Mouse (Mus musculus): ENCODE measurements around the gene Cyb5d2.

Cyb5d2 gene

DNA sequence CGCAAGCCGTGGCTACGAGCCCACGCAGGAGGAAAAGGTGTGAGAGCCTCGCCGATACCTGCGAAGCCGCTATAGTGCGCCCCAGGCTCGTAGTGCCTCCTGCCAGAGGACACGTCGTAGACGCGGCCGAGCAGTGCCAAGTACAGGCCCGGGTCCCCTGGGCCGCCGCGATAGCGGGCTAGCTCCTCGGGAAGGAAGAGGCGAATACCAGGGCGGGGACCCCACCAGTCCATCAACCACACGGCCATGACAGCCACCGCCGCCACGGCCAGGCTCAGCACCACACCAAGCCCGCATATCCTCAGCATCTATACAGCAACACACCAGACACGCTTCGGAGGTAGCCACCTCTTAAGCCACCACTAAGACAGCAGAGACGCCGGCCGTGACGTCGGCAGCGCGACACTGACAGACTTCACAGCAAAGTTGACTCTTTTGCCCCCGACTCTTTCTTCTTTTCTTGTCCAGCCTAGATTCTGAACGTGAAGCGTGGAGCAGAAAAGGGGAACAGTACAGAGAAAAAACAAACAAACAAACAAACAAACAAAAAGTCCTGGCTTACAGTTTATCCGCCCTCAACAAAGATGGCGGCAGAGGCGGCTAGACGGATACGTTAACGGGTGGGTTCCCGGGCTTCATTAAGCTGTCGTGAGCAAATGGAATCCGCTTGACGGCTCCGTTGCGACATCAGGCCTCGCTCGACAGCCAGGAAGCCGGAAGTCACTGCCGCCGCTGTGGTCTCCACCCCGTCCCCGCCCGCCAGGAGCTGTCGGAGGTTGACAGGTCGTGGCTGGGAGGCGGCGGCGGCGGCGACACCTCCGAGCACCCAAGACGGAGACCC, at the start of gene Cyb5d2, which contains the start of gene Zzef1:
Gene Cyb5d2 (minus strand): TSS at position 688 of the 841 bp plus-strand sequence.
Gene Zzef1 (plus strand): TSS at position 772 of the 841 bp plus-strand sequence.
- peak; percentile 98 for DNase-seq (ENCODE audit: low read depth, low spot score)

DNA sequence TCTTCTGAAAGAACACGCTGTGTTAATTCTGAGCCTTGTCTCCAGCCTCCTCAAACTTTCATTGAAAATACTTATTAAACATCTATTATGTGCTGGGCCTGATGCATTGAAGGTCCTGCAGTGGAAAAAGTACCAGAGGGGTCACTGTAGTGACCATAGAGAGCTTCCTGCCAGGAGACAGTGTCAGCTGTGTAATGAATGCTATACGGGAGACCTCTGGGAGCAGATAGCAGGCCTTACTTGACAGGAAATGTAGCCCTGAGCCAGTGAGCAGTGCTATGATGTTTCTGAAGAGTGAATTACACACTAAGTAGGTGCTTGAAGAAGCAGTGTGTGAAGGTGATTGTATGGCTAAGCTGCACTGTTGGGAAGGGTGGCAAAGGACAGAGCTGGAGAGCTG, 49.6 kb upstream of the Cyb5d2 start:
- DNase-seq (ENCODE audit: low read depth, low spot score): no peak

DNA sequence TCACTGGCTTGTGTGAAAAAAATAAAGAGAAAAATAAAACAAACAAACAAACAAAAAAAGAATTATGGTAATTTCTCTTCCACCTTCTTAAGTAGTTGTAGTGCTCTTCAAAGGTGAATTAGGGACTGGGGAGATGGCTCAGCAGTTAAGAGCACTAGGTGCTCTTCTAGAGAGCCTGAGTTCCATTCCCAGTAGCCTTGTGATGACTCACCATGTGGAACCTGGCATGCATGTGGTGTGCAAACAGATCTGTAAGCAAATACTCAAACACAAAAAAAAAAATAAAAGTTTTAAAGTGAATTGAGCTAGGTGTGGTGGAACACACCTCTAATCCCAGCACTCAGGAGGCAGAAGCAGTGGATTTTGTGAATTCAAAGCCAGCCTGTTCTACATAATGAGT, 47.6 kb upstream of the Cyb5d2 start:
- DNase-seq (ENCODE audit: low read depth, low spot score): no peak

DNA sequence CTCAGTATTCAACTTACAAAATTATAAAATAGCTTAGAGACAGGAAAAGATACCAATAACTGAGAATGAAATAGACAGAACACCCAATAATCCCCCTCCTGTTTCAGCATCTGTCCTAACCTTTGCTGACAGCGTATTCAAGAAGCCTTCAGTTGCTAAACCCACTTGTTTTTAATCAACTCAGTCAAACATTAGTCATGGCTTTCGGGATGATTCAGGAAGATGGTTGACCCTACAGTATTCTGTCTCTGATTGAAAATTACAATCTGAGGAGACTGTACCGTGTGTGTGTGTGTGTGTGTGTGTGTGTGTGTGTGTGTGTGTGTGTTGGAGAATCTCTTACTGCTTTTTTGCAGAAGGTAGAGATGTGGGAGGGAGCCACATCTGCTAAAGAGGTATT, 46.8 kb upstream of the Cyb5d2 start:
- no peak for DNase-seq (ENCODE audit: low read depth, low spot score)

DNA sequence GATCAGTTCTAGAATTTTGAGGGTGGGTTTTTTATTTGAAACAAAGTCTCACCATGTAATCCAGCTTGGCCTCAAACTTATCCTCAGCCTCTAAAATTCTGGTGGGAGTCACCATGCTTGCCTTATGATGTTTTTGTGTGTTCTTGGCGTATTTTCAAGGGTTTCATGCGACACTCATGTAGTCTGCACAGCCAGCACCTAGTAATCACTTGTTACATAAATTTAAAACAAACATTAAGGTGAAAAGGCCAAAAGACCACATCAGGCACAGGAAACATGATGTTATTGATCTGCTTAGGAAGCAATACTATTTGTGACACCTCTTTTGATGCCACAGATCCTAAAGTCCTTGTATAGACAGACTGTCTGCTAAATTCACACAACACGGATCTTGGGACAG, 33.9 kb upstream of the Cyb5d2 start:
- no peak for DNase-seq (ENCODE audit: low read depth, low spot score)

DNA sequence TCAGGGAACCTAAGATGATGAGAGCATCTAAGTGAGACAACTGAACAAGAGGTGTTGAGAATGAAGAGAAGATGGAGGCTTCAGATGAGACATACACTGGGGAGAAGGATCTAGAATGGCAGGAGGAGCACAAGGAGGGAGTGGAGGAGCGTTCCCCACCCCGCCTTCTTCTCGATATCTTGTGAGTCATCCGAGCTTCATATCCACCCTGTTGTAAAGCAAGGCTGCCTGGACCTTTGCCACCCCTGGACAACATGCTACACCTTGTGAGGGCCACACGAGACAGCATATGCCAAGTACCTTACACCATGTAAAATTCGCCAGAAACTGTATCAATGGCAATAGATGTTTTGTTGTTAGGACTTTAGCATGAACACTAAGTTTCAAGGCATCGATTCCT, 25.1 kb upstream of the Cyb5d2 start:
- no peak for DNase-seq (ENCODE audit: low read depth, low spot score)

DNA sequence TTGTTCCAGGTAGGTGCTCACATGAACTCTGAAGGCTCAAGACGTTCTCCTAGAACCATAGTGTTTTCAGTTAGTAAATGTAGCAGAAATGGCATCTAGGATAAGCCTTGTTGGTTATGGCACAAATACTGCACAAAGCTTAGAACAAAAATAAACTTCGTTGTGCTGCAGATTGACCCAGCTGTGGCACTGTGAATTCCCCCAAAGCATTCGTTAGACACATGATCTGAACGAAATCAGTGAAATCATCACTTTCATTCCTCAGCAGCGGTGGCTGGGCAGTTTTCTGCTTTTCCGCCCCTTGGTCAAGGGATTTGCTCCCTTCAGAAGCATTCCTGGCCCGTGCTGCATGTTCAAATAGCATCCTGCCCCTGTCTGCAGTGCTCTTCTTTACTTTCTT, 22.1 kb upstream of the Cyb5d2 start:
- no peak for DNase-seq (ENCODE audit: low read depth, low spot score)

DNA sequence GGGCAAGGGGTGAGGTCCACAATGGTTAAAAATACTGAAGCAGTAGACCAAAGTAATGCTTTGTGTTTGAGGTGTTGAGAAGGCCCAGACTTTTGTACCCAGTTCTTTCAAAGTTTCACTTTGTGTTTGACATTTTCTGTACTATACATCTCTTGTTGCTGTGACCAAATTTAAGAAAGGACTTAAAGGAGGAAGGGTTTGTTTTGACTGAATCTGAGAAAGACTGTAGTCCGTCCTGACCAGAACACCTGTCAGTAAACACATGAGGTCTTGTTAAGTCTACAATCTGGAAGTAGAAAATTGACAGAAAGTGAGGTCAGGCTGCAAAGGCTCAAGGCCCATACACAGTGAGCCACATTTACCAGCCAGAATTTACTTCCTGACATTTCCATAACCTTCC, 20.9 kb upstream of the Cyb5d2 start:
- DNase-seq (ENCODE audit: low read depth, low spot score): no peak

DNA sequence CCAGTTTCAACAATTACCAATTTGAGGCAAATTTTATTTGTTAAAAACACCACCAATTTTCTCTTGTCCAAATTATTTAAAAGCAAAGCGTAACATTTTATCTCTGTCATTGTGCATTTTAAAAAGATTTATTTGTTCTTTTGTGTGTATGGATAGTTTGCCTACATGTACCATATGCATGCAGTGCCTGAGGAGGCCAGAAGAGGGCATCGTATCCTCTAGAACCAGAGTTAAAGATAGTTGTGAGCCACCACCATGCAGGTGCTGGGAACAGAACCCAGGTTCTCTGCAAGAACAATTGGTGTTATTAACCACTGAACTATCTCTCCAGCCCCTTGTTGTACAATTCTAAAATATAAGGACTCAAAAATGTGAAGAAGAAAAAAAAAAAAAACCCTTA, 18.2 kb upstream of the Cyb5d2 start:
- DNase-seq (ENCODE audit: low read depth, low spot score): peak; percentile 57

DNA sequence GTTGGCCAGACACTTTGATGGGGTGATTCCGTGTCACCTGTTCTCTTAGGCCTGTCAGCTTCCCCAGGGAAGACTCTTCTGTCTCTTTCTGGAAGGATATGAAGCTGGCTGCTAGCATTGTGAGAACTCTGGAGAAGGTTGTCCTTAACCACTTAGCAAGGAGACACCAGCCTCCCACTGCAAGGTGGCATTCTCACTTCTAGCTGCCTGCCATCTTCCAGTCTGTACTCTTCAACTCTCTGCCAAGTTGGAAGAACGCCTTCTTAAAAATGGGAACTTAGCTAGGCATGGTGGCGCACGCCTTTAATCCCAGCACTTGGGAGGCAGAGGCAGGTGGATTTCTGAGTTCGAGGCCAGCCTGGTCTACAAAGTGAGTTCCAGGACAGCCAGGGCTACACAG, 17.7 kb upstream of the Cyb5d2 start:
- no peak for DNase-seq (ENCODE audit: low read depth, low spot score)

DNA sequence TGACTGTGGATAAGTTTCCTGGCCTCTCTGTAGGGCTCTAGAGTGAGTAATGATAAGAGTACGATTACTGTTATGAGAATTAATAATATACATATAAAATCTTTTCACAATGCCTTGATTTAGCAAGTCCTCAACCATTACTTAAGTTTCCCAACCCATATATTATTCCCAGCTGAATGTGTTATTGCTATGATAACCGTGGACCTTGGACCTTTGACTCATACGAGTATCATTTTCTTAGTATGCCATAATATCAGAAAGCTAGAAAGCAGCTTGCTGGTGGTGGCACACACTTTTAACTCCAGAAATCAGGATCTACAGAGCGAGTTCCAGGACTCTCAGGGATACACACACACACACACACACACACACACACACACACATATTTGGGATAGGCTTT, 12.1 kb upstream of the Cyb5d2 start:
- DNase-seq (ENCODE audit: low read depth, low spot score): no peak

DNA sequence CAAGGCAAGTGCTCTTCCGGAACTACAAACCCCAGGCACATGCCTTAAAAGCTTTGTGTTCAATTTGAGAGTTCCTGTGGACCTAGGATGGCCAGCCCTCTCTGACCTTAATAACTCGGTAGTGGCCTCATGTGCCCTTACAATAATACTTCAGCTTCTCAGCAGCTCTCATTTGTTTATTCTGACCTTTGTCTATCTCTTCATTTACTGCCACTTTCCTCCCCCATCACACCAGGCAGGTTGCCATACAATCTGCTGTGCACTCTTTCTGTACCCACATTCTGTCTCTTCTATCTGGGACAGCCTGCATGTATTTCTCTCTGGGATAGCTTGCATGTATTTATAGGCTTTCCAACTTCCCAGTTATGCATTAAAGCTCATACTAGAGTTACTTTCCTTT, 10.6 kb upstream of the Cyb5d2 start:
- no peak for DNase-seq (ENCODE audit: low read depth, low spot score)

DNA sequence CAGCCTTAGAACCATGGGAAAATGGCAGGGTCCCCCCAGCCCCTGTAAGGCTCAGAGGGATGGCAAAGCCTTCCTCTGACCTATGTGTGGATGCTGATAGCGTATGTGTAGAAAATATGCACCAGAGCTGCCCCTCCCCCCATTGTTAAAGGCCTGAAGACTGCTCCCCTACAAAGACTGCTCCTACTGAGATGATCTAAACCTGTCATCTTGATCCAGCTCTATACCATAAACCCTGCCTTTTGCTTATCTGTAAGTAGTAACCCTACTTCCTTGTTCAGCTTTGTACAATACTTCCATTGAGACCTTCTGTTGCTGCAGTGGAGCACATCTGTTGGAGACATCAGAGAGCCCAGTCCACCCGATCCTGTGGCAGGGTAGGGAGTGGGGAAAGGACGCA, 9.3 kb upstream of the Cyb5d2 start:
- DNase-seq (ENCODE audit: low read depth, low spot score): no peak

DNA sequence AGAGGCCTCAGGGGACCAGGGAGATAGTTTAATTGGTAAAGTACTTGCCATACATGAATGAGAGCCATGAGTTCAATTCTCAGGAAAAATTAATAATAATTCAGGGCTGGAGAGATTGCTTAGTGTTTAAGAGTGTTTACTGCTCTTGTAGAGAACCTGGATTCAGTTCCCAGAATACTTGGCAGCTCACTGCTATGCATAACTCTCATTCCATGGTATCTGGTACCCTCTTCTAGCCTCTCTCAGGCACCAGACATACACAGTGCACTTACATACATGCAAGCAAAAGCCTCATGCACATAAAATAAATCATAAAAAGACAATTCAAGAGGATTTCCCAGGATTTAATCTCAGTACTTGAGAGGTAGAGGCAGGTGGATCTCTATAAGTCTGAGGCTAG, 8.6 kb upstream of the Cyb5d2 start:
- no peak for DNase-seq (ENCODE audit: low read depth, low spot score)

DNA sequence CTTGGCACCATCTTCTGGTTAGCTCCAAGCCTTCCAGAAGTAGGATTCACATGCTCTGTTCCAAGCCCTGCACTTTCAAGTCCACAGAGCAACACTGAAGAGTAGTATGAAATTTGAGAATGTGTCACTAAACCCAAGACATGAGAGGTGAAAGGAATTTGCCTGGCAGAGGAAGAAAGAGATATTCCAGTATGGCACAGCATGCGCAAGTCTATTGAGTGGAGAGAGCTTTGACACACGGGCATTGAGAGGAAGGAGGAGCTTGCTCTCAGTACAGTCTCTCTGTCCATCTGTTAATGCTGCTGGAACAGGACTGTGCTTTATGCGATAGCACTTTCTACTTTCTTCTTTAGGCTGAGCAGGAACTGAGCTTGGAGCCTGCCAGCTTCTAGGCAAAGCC, 7.1 kb upstream of the Cyb5d2 start:
- no peak for DNase-seq (ENCODE audit: low read depth, low spot score)

DNA sequence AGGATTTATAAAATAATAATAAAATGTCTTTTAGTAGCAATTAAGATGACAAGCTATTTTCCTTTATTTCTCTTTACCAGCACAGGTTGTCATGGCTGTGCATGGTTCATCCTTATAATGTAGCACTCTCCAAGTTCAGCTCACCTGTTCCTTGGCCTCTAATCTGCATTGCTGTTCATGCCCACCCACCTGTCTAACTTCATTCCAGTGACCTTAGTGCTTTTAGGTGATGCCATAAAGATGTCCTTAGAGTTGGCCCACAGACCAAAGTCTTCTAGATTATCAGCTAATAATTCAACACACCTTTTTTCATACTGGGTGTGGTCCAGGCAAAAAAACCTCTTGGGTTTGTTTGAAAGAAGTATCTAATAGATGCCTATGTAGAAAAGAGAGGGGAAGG, 5.2 kb upstream of the Cyb5d2 start:
- no peak for DNase-seq (ENCODE audit: low read depth, low spot score)

DNA sequence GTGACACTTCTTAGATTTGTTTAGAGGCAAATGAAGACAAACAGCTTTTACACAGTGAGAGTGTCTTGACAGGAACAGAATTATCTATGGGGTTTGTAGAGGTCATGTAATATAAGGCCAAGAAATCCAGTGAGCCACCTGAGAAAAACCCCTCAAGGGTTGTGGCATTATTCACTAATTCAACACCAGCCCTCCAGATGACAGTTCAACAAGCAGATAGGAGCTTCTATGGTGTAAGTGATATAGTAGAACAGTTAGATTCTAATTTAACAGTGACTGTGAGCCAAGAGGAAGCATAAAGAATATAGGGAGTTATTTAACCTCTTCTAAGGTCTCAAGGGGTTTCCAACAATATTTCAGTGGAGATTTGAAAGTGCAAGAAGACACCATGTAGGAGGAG, 2.2 kb upstream of the Cyb5d2 start:
- no peak for DNase-seq (ENCODE audit: low read depth, low spot score)

DNA sequence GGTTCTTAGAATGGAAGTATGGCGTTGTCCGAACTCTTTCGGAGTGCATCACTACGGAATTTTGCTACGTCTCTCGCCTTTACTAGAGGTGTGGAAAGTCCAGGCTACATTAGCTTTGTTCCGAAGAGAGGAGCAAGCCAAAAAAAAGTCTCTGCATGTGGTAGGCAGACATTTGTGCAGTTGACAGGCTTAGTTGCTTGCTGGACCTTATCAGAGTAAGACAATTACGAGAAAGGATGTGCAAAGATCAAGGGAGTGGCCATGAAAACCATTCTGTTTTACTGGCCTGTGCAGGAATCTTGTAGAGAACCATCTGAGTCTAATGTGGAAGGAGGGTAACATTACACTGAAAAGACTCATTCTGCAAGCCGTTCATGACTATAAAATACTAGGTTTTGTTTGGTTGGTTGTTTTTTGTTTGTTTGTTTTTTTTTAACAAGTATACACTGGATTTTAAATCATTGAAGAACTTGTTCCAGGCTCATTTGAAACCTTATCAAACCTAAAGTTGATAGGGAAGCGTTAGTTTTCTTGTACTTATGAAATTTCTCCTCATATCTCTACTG, 914 bp upstream of the Cyb5d2 start:
- no peak for DNase-seq (ENCODE audit: low read depth, low spot score)

DNA sequence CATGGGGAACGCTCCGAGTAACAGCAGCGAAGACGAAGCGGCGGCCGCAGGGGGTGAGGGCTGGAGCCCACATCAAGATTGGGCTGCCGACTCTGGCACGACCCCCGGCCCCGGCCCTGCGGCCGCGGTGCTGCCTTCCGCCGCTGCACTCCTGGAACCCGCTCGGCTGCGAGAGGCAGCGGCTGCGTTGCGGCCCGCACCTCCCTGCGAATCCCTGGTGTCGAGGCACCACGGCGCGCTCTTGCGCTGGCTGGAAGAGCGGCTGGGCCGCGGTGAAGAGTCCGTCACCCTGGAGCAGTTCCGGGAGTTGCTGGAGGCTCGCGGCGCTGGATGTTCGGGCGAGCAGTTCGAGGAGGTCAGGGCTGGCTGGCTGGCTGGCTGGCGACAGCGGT, 350 bp upstream of the Cyb5d2 start:
- no peak for DNase-seq (ENCODE audit: low read depth, low spot score)

DNA sequence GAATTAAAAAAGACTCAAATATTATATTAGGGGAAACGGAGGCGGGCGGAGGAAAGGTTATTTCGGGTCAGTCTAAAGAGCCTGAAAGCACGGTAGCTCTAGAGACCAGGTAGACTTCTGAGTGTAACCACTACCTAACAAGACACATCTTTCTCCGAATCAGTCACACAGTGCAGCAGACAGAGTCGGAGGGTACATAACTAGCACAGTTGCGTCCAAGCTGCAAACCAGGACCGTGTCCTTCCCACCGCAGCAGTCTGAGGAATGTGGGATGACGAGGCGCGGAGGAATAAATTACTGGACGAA, 840 bp downstream of the Cyb5d2 start:
- DNase-seq (ENCODE audit: low read depth, low spot score): no peak

DNA sequence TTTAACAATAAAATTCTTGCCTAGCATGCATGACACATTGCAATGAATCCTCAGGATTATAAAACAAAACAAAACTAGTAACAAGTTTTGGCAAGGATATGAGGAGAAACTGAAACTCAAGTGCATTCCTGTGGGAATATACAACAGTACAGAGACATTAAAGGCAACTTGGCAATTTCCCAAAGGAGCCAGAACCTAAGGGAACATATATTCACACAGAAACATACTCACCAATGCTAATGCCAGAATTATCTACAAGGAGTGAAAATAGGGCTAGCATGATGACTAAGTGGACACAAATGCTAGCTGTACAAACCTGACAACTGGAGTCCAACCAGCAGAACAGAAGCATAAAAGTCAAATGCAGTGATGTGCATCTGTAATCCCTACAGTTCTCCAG, 3.9 kb downstream of the Cyb5d2 start:
- no peak for DNase-seq (ENCODE audit: low read depth, low spot score)

DNA sequence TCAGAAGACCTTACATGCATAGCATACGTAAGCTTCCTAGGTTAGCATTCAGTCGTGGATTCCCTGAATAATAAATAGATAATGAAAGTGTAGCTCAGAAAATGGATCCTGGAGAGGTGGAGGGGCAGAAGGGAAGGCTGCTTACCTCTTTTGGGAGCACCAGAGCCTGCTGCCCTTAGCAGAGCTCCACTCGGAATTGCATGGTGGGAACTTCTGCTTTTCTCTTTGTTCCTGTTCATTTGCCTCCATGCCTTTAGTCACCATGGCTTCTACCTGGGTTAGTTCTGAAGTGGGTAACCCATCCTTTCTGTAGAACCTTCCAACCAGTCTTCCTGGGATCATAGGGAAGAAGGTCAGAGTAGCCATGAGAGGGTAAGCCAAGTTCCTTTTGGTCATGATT, 13.4 kb downstream of the Cyb5d2 start:
- no peak for DNase-seq (ENCODE audit: low read depth, low spot score)

DNA sequence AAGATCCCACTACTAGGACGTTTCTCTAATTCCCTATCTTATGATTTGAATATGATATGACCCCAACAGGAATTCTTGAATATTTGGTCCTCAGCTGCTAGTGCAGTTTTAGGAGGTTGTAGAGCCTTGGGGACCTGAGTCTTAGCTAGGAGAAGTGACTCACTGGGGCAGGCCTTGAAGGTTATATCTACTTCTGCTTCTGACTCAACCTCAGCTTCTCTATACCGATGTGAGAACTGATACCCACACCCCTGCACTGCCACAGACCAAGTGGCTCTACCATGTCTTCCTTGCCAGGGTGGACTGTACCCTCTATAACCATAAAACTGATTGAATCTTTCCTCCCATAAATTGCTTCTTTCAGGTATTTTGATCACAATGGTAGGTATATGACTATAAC, 13.8 kb downstream of the Cyb5d2 start:
- no peak for DNase-seq (ENCODE audit: low read depth, low spot score)

DNA sequence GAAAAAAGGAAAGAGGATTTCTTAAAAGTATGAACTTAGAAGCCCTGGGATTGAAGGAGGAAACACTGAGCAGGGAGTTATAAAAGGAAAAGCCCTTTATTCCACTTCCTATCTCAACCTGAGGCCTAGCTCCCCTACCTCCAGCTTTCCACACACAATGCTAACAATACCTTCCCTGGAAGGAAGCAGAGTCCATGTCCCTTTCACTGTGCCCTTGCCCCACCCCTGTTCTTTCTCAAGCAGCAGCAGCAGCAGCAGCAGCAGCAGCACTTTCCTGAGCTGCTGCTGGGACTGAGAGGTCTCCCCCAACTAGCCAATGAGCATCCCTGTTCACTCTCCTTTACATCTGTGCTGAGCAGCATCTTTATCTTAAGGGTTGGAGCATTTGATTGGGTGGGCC, 17.0 kb downstream of the Cyb5d2 start:
- DNase-seq (ENCODE audit: low read depth, low spot score): no peak
